Mouse (Mus musculus): ENCODE results near the gene Zfp385c. TPM values are rescaled to one million over a fixed set of nuclear protein-coding genes. Genes with fewer than 3 reads are reported as not detected.
"Not testable (repeated sequence)": the region's sequence is repeated elsewhere in the genome, so short reads cannot be mapped to it uniquely, and the experiment has no call there.

Gene Zfp385c
- total and polyA plus RNA-seq, 2 experiments from 2014 or later = 0.53 to 2.5 TPM

GRCm38 (mm10) chr11:100594608-100595007, 97.6 kb downstream of the Zfp385c start:
- TF ChIP-seq CTCF (IDR thresholded peaks at IDR 0.05) = no peak
- Histone ChIP-seq H3K27me3 (ENCODE audit: insufficient read depth, low read length) (no peaks in the 10 kb centered on the region), H3K4me2 (ENCODE audit: low read depth, low read length, poor library complexity, severe bottlenecking) (no peak overlapping the region), H3K4me3 (ENCODE audit: low read depth, low read length) (no peak overlapping the region), H3K9ac (replicated peaks; ENCODE audit: low read length, poor library complexity, severe bottlenecking) (no peak overlapping the region), H3K9me3 (ENCODE audit: low read length) (no peaks in the 10 kb centered on the region), H3K4me1 (ENCODE audit: insufficient read depth, low read length) (no peaks in the 10 kb centered on the region), H3K36me3 (ENCODE audit: insufficient read depth, low read length) (peaks cover 77% of the 10 kb centered on the region), H3K27ac (ENCODE audit: low read depth, low read length) (no peak overlapping the region)
- WGBS = 91% methylated on average over 7 of the region's 7 CpGs
- ATAC-seq (ENCODE audit: low FRiP score) (no peak), DNase-seq (ENCODE audit: low spot score) (no peak)

- no peaks in the 10 kb centered on the region for H3K4me1 ChIP-seq (ENCODE audit: insufficient read depth, low read length)
- no peaks in the 10 kb centered on the region for H3K9me3 ChIP-seq (ENCODE audit: low read length)
- no peaks in the 10 kb centered on the region for H3K27me3 ChIP-seq (ENCODE audit: insufficient read depth, low read length)
- no peak overlapping the region for H3K27ac ChIP-seq (ENCODE audit: low read depth, low read length)
- TF ChIP-seq CTCF (IDR thresholded peaks at IDR 0.05) = no peak
- no peak overlapping the region for H3K9ac ChIP-seq (replicated peaks; ENCODE audit: low read length, poor library complexity, severe bottlenecking)
- H3K4me3 ChIP-seq (ENCODE audit: low read depth, low read length) = no peak overlapping the region
- H3K4me2 ChIP-seq (ENCODE audit: low read depth, low read length, poor library complexity, severe bottlenecking) = no peak overlapping the region
- no peak for DNase-seq (ENCODE audit: low spot score)
- peaks cover 75% of the 10 kb centered on the region for H3K36me3 ChIP-seq (ENCODE audit: insufficient read depth, low read length)
- WGBS = 84% methylated on average over 11 of the region's 11 CpGs
- no peak for ATAC-seq (ENCODE audit: low FRiP score)
Observed at GRCm38 (mm10) chr11:100592346-100593046, 99.8 kb downstream of the Zfp385c start.

GRCm38 (mm10) chr11:100588462-100588861, 103.8 kb downstream of the Zfp385c start:
- Histone ChIP-seq H3K9me3 (ENCODE audit: low read length) (no peaks in the 10 kb centered on the region), H3K9ac (replicated peaks; ENCODE audit: low read length, poor library complexity, severe bottlenecking) (no peak overlapping the region), H3K4me1 (ENCODE audit: insufficient read depth, low read length) (no peaks in the 10 kb centered on the region), H3K27me3 (ENCODE audit: insufficient read depth, low read length) (no peaks in the 10 kb centered on the region), H3K4me3 (ENCODE audit: low read depth, low read length) (no peak overlapping the region), H3K36me3 (ENCODE audit: insufficient read depth, low read length) (peaks cover 88% of the 10 kb centered on the region), H3K27ac (ENCODE audit: low read depth, low read length) (no peak overlapping the region), H3K4me2 (ENCODE audit: low read depth, low read length, poor library complexity, severe bottlenecking) (no peak overlapping the region)
- no peak for TF ChIP-seq CTCF (IDR thresholded peaks at IDR 0.05)
- DNase-seq (ENCODE audit: low spot score) = no peak
- 98% methylated on average over 2 of the region's 2 CpGs for WGBS
- no peak for ATAC-seq (ENCODE audit: low FRiP score)

GRCm38 (mm10) chr11:100585148-100585547, 107.1 kb downstream of the Zfp385c start:
- no peak for TF ChIP-seq CTCF (IDR thresholded peaks at IDR 0.05)
- Histone ChIP-seq H3K36me3 (ENCODE audit: insufficient read depth, low read length) (peaks cover 82% of the 10 kb centered on the region), H3K4me3 (ENCODE audit: low read depth, low read length) (no peak overlapping the region), H3K9ac (replicated peaks; ENCODE audit: low read length, poor library complexity, severe bottlenecking) (no peak overlapping the region), H3K27me3 (ENCODE audit: insufficient read depth, low read length) (no peaks in the 10 kb centered on the region), H3K4me1 (ENCODE audit: insufficient read depth, low read length) (no peaks in the 10 kb centered on the region), H3K4me2 (ENCODE audit: low read depth, low read length, poor library complexity, severe bottlenecking) (no peak overlapping the region), H3K27ac (ENCODE audit: low read depth, low read length) (no peak overlapping the region), H3K9me3 (ENCODE audit: low read length) (no peaks in the 10 kb centered on the region)
- ATAC-seq (ENCODE audit: low FRiP score) (no peak), DNase-seq (ENCODE audit: low spot score) (no peak)
- 93% methylated on average over 3 of the region's 3 CpGs for WGBS

- Histone ChIP-seq H3K9me3 (ENCODE audit: low read length) (no peaks in the 10 kb centered on the region), H3K36me3 (ENCODE audit: insufficient read depth, low read length) (peaks cover 78% of the 10 kb centered on the region), H3K4me3 (ENCODE audit: low read depth, low read length) (no peak overlapping the region), H3K27me3 (ENCODE audit: insufficient read depth, low read length) (no peaks in the 10 kb centered on the region), H3K4me2 (ENCODE audit: low read depth, low read length, poor library complexity, severe bottlenecking) (no peak overlapping the region), H3K27ac (ENCODE audit: low read depth, low read length) (no peak overlapping the region), H3K4me1 (ENCODE audit: insufficient read depth, low read length) (no peaks in the 10 kb centered on the region), H3K9ac (replicated peaks; ENCODE audit: low read length, poor library complexity, severe bottlenecking) (no peak overlapping the region)
- no peak for TF ChIP-seq CTCF (IDR thresholded peaks at IDR 0.05)
- no peak for DNase-seq (ENCODE audit: low spot score)
- WGBS = 90% methylated on average over 7 of the region's 7 CpGs
- no peak for ATAC-seq (ENCODE audit: low FRiP score)
Observed at GRCm38 (mm10) chr11:100584561-100584961, 107.7 kb downstream of the Zfp385c start.

- Histone ChIP-seq H3K4me3 (ENCODE audit: low read depth, low read length) (no peak overlapping the region), H3K4me2 (ENCODE audit: low read depth, low read length, poor library complexity, severe bottlenecking) (no peak overlapping the region), H3K36me3 (ENCODE audit: insufficient read depth, low read length) (peaks cover 75% of the 10 kb centered on the region), H3K27ac (ENCODE audit: low read depth, low read length) (no peak overlapping the region), H3K27me3 (ENCODE audit: insufficient read depth, low read length) (no peaks in the 10 kb centered on the region), H3K9ac (replicated peaks; ENCODE audit: low read length, poor library complexity, severe bottlenecking) (no peak overlapping the region), H3K9me3 (ENCODE audit: low read length) (no peaks in the 10 kb centered on the region), H3K4me1 (ENCODE audit: insufficient read depth, low read length) (no peaks in the 10 kb centered on the region)
- 82% methylated on average over 2 of the region's 2 CpGs for WGBS
- no peak for DNase-seq (ENCODE audit: low spot score)
- no peak for TF ChIP-seq CTCF (IDR thresholded peaks at IDR 0.05)
- ATAC-seq (ENCODE audit: low FRiP score) = no peak
Observed at GRCm38 (mm10) chr11:100582836-100583235, 109.4 kb downstream of the Zfp385c start.

GRCm38 (mm10) chr11:100582413-100582812, 109.8 kb downstream of the Zfp385c start:
- not testable (repeated sequence) for H3K9ac ChIP-seq (replicated peaks; ENCODE audit: low read length, poor library complexity, severe bottlenecking); H3K4me3 ChIP-seq (ENCODE audit: low read depth, low read length); H3K27me3 ChIP-seq (ENCODE audit: insufficient read depth, low read length); DNase-seq (ENCODE audit: low spot score); H3K27ac ChIP-seq (ENCODE audit: low read depth, low read length); H3K9me3 ChIP-seq (ENCODE audit: low read length); H3K4me2 ChIP-seq (ENCODE audit: low read depth, low read length, poor library complexity, severe bottlenecking); ATAC-seq (ENCODE audit: low FRiP score); H3K4me1 ChIP-seq (ENCODE audit: insufficient read depth, low read length)
- peaks cover 71% of the 10 kb centered on the region for H3K36me3 ChIP-seq (ENCODE audit: insufficient read depth, low read length)
- WGBS = 89% methylated on average over 1 of the region's 1 CpGs

Measured in midbrain, postnatal 0 days (tissue).